Mouse (Mus musculus) kidney, embryonic 14.5 days (tissue): ENCODE measurements at regions not wholly inside any gene's neighbourhood (a gene's known extent, or its start where the extent isn't known, plus 50 kb on each side); places are given as distances from the start of the nearest gene placed in this dataset.

Experiments used
- ATAC-seq: fragments of 200-750 bp; cut with Nextera tagmentation; 2 replicates; pipeline ENCODE4 v1.8.0; 2017; ENCODE audit warnings: moderate number of reproducible peaks, mild to moderate bottlenecking, moderate TSS enrichment, moderate library complexity; ENCODE audit not compliant: low FRiP score, low TSS enrichment
- H3K27ac ChIP-seq: fragments of 300-500 bp; sonication (generic); 2 replicates; pipeline ENCODE4 v1.5.1; 2014; ENCODE audit warnings: low read depth, mild to moderate bottlenecking, low read length, moderate library complexity, mixed read lengths
- H3K27me3 ChIP-seq: fragments of 300-500 bp; sonication (generic); 2 replicates; pipeline ENCODE4 v1.6.1; 2014; ENCODE audit warnings: mild to moderate bottlenecking, low read length; ENCODE audit not compliant: control insufficient read depth, insufficient read depth
- H3K36me3 ChIP-seq: fragments of 300-500 bp; sonication (generic); 2 replicates; pipeline ENCODE4 v1.6.1; 2014; ENCODE audit warnings: low read length, mixed read lengths; ENCODE audit not compliant: control insufficient read depth, insufficient read depth
- H3K4me1 ChIP-seq: fragments of 300-500 bp; sonication (generic); 2 replicates; pipeline ENCODE4 v1.6.1; 2014; ENCODE audit warnings: low read length, mixed read lengths; ENCODE audit not compliant: control insufficient read depth, insufficient read depth
- H3K4me2 ChIP-seq: fragments of 300-500 bp; sonication (generic); replicated peaks from 2 replicates; pipeline ENCODE4 v1.6.1; 2014; ENCODE audit warnings: low read depth, mild to moderate bottlenecking, low read length
- H3K4me3 ChIP-seq: fragments of 300-500 bp; sonication (generic); 2 replicates; pipeline ENCODE4 v1.5.1; 2014; ENCODE audit warnings: mild to moderate bottlenecking, low read length
- H3K9ac ChIP-seq: fragments of 300-500 bp; sonication (generic); 2 replicates; pipeline ENCODE4 v1.6.1; 2014; ENCODE audit warnings: low read depth, mild to moderate bottlenecking, low read length, moderate library complexity
- H3K9me3 ChIP-seq: fragments of 300-500 bp; sonication (generic); 2 replicates; pipeline ENCODE4 v1.6.1; 2016; ENCODE audit warnings: low read length; ENCODE audit not compliant: control insufficient read depth
- WGBS: fragments of 180-500 bp; shearing (Covaris S2); extraction: QIAGEN DNeasy Blood & Tissue Kit; methylation state at CpG from one replicate; pipeline ENCODE4 v1.1.7; 2014; 5-methylcytosine and 5-hydroxymethylcytosine counted together

DNA sequence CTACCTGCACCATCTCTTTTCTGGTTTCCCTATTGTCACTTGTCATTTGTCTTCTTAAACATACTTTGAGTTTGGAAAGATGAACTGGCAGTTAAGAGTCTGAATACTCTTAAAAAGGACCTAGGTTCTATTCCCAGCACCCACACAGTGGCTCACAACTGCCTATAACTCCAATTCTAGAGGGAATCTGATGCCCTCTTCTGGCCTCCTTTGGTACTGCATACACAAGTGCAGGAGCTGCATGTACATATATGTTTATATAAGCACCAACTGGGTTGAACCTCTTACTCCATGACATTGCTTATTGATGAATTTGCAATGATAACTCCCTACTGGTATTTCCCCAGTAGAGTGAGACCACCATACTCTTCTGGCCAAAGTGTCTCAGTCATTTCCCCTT lies 86.4 kb upstream of the Mgmt start:
- ATAC-seq, result no peak
- no peak overlapping the region for H3K4me2 ChIP-seq
- no peak overlapping the region for H3K4me3 ChIP-seq
- peaks cover 4% of the 10 kb centered on the region; the same call in 1 of the 2 replicates for H3K9me3 ChIP-seq
- peaks cover 8% of the 10 kb centered on the region; the same call in 1 of the 2 replicates for H3K4me1 ChIP-seq
- H3K27me3 ChIP-seq, result 0 out of 2 replicates have a peak, but pooled peaks cover 4% of the 10 kb centered on the region
- no peak overlapping the region for H3K27ac ChIP-seq
- no peak overlapping the region for H3K9ac ChIP-seq
- H3K36me3 ChIP-seq, result no peaks in the 10 kb centered on the region

GRCm38 (mm10) chr7:136809576-136809975 lies 84.8 kb upstream of the Mgmt start:
- no peaks in the 10 kb centered on the region for H3K36me3 ChIP-seq
- H3K9ac ChIP-seq, result no peak overlapping the region
- 66% methylated on average over 8 of the region's 8 CpGs for WGBS
- no peak overlapping the region for H3K4me2 ChIP-seq
- peaks cover 4% of the 10 kb centered on the region; the same call in 1 of the 2 replicates for H3K9me3 ChIP-seq
- no peak for ATAC-seq
- H3K27me3 ChIP-seq, result 0 out of 2 replicates have a peak, but pooled peaks cover 4% of the 10 kb centered on the region
- H3K4me1 ChIP-seq, result 0 out of 2 replicates have a peak, but pooled peaks cover under 1% of the 10 kb centered on the region
- H3K4me3 ChIP-seq, result no peak overlapping the region
- H3K27ac ChIP-seq, result no peak overlapping the region

DNA sequence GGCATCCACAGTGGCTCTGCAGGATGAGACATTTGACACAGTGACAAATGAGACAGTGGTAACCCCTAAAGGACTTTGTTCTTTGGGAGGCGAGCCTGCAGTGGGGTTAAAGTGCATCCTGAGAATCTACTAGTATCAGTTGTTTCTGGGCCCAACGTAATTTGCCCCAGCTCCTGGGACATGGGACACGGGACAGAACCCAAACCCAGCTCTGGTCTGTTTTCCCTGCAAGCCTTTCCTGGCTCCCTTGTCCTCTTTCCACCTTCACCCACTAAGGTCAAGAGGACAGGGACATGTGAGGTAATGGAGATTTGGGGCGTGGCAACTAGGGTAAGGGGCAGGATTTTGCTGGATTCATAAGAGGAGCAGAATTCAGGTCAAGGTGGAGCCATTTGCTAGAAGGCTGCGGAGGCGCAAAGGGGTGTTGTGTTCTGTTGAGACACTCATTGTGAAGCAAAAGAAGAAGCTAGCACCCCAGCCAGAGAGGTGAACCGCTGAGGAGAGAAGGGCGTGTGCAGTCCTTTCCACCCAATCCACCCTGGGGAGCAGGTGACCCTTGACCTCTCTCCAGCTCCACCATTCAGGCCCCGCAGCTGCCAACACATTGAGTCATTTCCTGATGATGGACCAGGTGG lies 80.6 kb upstream of the Mgmt start:
- Histone ChIP-seq H3K4me3 (no peak overlapping the region), H3K4me2 (no peak overlapping the region), H3K4me1 (no peaks in the 10 kb centered on the region), H3K9me3 (no peaks in the 10 kb centered on the region), H3K27ac (no peak overlapping the region), H3K9ac (no peak overlapping the region), H3K36me3 (no peaks in the 10 kb centered on the region), H3K27me3 (no peaks in the 10 kb centered on the region)
- 82% methylated on average over 9 of the region's 9 CpGs for WGBS
- ATAC-seq, result no peak

DNA sequence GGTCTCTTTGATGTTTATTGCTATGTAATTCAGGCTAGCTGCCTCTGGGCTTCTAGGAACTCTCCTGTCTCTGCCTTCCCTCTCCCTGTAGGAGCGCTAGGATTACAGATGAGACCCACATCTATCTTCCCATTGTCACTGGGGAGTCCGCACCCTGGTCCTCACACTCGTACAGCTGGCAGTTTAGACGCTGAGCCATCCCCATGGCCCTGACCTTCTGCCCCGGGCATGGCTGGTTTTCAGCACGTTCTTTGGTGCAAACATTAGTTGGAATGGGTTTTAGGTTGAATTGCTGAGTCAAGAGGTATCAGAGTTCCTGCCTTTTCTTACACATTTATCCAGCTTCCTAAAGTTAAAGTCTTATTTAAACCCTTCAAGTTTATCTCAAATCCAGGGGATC lies 79.7 kb upstream of the Mgmt start:
- no peak overlapping the region for H3K27ac ChIP-seq
- H3K4me1 ChIP-seq, result no peaks in the 10 kb centered on the region
- no peak for ATAC-seq
- no peak overlapping the region for H3K9ac ChIP-seq
- H3K36me3 ChIP-seq, result no peaks in the 10 kb centered on the region
- no peaks in the 10 kb centered on the region for H3K9me3 ChIP-seq
- no peak overlapping the region for H3K4me3 ChIP-seq
- H3K4me2 ChIP-seq, result no peak overlapping the region
- no peaks in the 10 kb centered on the region for H3K27me3 ChIP-seq
- 78% methylated on average over 6 of the region's 6 CpGs for WGBS

DNA sequence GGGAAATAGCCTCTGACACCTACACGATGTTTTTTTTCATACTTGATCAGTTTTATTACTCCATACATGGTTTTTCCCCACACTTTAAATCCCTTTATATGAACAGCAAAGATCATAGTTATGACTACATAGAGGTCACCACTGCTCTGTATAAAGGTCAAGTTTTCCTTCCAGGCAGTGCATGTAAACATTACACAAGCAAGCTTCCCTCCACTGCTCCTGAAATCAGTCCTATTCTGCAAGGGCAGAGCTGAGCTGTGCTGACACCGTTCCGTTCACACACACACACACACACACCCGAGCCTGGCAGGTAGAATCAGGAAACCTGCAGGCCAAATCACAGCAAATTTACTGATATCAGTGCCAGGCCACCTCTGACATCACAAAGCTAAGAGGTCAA lies 74.1 kb upstream of the Mgmt start:
- H3K27ac ChIP-seq, result no peak overlapping the region
- H3K36me3 ChIP-seq, result no peaks in the 10 kb centered on the region
- no peaks in the 10 kb centered on the region for H3K27me3 ChIP-seq
- no peak overlapping the region for H3K9ac ChIP-seq
- ATAC-seq, result no peak
- H3K4me3 ChIP-seq, result no peak overlapping the region
- H3K4me2 ChIP-seq, result no peak overlapping the region
- no peaks in the 10 kb centered on the region for H3K9me3 ChIP-seq
- 0 out of 2 replicates have a peak, but pooled peaks cover 4% of the 10 kb centered on the region for H3K4me1 ChIP-seq
- 46% methylated on average over 4 of the region's 4 CpGs for WGBS

DNA sequence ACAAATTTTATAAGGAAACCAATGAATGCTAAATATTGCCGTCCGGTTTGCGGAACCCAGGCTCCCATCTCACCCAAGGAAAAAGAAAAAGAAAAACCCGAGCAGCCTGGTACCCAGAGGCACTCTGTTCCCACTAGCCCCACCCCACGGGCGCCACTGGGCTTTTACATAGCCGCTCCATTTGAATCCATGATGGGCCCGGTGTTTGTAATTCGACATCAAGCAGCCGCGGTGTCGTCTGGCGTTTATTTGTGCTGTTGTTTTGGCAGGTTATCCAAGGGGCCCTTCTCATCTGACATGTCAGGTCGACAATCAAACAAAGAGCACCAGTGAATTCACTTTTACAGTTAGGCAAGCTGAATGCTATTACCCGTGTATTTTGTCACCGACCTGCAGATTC lies 68.8 kb upstream of the Mgmt start:
- no peak for ATAC-seq
- Histone ChIP-seq H3K27me3 (no peaks in the 10 kb centered on the region), H3K9me3 (no peaks in the 10 kb centered on the region), H3K9ac (no peak overlapping the region), H3K4me3 (no peak overlapping the region), H3K4me1 (0 out of 2 replicates have a peak, but pooled peaks cover 4% of the 10 kb centered on the region), H3K4me2 (peak overlapping the region; percentile 24; the same call in 1 of the 2 replicates), H3K27ac (no peak overlapping the region), H3K36me3 (no peaks in the 10 kb centered on the region)
- 19% methylated on average over 16 of the region's 16 CpGs for WGBS

GRCm38 (mm10) chr7:136829621-136830313 lies 64.6 kb upstream of the Mgmt start:
- Histone ChIP-seq H3K4me2 (no peak overlapping the region), H3K4me3 (no peak overlapping the region), H3K4me1 (no peaks in the 10 kb centered on the region), H3K27ac (no peak overlapping the region), H3K27me3 (no peaks in the 10 kb centered on the region), H3K36me3 (no peaks in the 10 kb centered on the region), H3K9me3 (no peaks in the 10 kb centered on the region), H3K9ac (no peak overlapping the region)
- no peak for ATAC-seq
- WGBS, result 97% methylated on average over 1 of the region's 1 CpGs

DNA sequence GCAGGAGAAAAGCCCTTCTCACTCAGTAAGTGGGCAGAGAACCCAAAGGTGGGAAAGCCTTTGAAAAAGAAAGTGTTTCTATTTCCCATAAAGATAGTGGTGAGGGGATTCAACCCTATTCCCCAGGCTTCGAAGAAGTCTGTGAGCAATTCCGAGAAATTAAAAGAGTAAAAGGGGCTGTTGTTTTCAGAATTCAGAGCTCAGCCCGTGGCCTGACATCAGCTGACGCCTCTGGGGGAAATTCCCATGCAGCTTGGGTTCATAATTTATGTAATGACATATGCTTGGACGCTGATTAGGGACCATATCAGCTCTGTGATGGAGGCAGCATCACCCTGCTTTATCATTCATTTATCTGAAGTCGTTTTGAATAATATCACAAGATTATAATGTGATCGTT lies 62.0 kb upstream of the Mgmt start:
- Histone ChIP-seq H3K4me1 (no peaks in the 10 kb centered on the region), H3K27ac (no peak overlapping the region), H3K4me2 (no peak overlapping the region), H3K9ac (no peak overlapping the region), H3K27me3 (no peaks in the 10 kb centered on the region), H3K9me3 (no peaks in the 10 kb centered on the region), H3K36me3 (no peaks in the 10 kb centered on the region), H3K4me3 (no peak overlapping the region)
- no peak for ATAC-seq
- WGBS, result 61% methylated on average over 7 of the region's 7 CpGs

DNA sequence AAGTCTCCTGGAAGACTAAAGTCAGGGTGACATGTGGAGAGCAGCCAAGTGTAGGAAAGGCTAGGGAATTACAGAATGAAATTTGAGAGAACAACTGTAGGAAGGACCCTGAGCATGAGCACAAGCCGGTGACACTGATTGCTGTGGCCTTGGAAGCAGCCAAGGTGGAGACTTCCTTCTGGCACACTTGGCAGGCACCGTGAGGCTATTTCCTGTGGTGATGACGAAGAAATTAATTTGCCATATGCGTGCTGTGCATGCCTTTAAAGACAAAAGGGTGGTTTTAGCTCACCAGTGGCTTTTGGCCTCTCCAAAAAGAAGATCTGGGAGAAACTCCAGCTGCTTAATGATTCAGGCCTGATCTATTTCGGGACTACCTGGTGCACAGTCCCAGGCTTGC lies 55.4 kb upstream of the Mgmt start:
- Histone ChIP-seq H3K4me3 (no peak overlapping the region), H3K9me3 (no peaks in the 10 kb centered on the region), H3K36me3 (no peaks in the 10 kb centered on the region), H3K4me1 (peaks cover 9% of the 10 kb centered on the region), H3K9ac (no peak overlapping the region), H3K27me3 (no peaks in the 10 kb centered on the region), H3K4me2 (no peak overlapping the region), H3K27ac (no peak overlapping the region)
- WGBS, result 63% methylated on average over 5 of the region's 5 CpGs
- ATAC-seq, result no peak
